Mouse (Mus musculus) forebrain, embryonic 15.5 days (tissue): ENCODE results near the gene Cyp3a25. TPM values are rescaled to one million over a fixed set of nuclear protein-coding genes. Genes with fewer than 3 reads are reported as not detected.
"Not testable (repeated sequence)": the region's sequence is repeated elsewhere in the genome, so short reads cannot be mapped to it uniquely, and the experiment has no call there.

Source experiments
- ATAC-seq: fragments of 200-750 bp; cut with Nextera tagmentation; replicated peaks from 2 replicates; pipeline ENCODE4 v1.8.0; 2017; ENCODE audit warnings: mild to moderate bottlenecking, moderate TSS enrichment, moderate library complexity
- H3K27ac ChIP-seq: fragments of 300-500 bp; sonication (generic); replicated peaks from 2 replicates; pipeline ENCODE4 v1.5.1; 2015; ENCODE audit warnings: mild to moderate bottlenecking, inconsistent platforms
- H3K27me3 ChIP-seq: fragments of 300-500 bp; sonication (generic); 2 replicates; pipeline ENCODE4 v1.6.1; 2015; ENCODE audit warnings: inconsistent platforms
- H3K36me3 ChIP-seq: fragments of 300-500 bp; sonication (generic); 2 replicates; pipeline ENCODE4 v1.6.1; 2015; ENCODE audit warnings: mild to moderate bottlenecking, inconsistent platforms
- H3K4me1 ChIP-seq: fragments of 300-500 bp; sonication (generic); 2 replicates; pipeline ENCODE4 v1.6.1; 2015; ENCODE audit warnings: inconsistent platforms
- H3K4me2 ChIP-seq: fragments of 300-500 bp; sonication (generic); replicated peaks from 2 replicates; pipeline ENCODE4 v1.6.1; 2015; ENCODE audit warnings: mild to moderate bottlenecking, inconsistent platforms
- H3K4me3 ChIP-seq: fragments of 300-500 bp; sonication (generic); 2 replicates; pipeline ENCODE4 v1.5.1; 2015; ENCODE audit warnings: mild to moderate bottlenecking, inconsistent platforms
- H3K9ac ChIP-seq: fragments of 300-500 bp; sonication (generic); replicated peaks from 2 replicates; pipeline ENCODE4 v1.6.1; 2015; ENCODE audit warnings: mild to moderate bottlenecking, inconsistent platforms
- H3K9me3 ChIP-seq: fragments of 300-500 bp; sonication (generic); 2 replicates; pipeline ENCODE4 v1.6.1; 2016; ENCODE audit warnings: inconsistent platforms
- WGBS: fragments of 180-500 bp; shearing (Covaris S2); methylation state at CpG from one replicate; pipeline ENCODE4 v1.1.7; 2015; ENCODE audit warnings: mixed read lengths; 5-methylcytosine and 5-hydroxymethylcytosine counted together
- polyA plus RNA-seq: library from polyadenylated mRNA; unstranded; fragments of >200 nt; fragmentation: Nextera tagmentation; extraction: Ambion mirVana; gene quantifications from 2 replicates; pipeline ENCODE4 v1.2.1, GENCODE M21; 2015

Gene Cyp3a25
- polyA plus RNA-seq, result not detected in 2 replicates

DNA sequence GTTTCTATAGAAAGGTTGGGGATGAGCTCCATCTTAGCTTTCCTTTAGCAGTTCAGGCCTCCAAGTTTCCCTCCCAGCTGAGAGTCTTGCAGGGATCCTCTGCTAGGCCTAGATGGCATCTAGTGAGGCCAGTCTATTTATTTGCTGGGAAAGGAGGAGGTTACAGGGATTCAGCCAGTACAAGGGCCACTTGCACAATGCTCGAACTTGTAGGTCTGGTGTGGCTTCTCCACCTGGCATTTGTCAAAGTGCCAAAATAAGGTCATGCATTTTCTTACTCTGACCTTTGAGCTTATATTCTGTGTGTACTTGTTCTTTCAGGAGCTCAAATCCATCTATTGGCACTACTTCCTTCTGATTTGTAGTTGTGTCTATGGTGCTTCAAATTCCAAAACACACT is at the start of gene Cyp3a25:
Cyp3a25 (minus strand) TSS at position 110 of the 400 bp plus-strand sequence.
- H3K9me3 ChIP-seq, result peaks cover 10% of the 10 kb centered on the region
- not testable (repeated sequence) for H3K36me3 ChIP-seq, H3K4me2 ChIP-seq, H3K4me1 ChIP-seq, H3K27me3 ChIP-seq, H3K4me3 ChIP-seq, H3K27ac ChIP-seq, H3K9ac ChIP-seq, ATAC-seq
- WGBS, result 68% methylated on average over 1 of the region's 1 CpGs

DNA sequence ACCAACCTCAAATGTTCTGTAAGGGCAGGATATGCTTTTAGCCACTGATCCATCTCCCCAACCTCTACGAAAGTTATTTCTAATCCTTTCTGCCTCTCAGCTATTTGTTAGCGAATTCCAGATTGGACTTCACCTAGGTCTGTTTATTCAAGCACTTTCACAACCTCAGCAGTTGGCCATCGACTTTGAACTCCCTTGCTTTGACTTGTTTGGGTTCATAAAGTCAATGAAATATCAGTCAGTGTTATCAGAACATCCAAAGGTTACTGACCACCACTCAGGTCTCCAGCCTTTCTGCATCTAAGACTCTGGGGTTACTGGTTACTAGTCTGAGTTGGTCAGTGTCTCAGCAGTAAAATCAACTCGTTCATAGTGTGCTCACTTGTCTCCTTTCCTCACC is 11.7 kb upstream of the Cyp3a25 start:
- Histone ChIP-seq H3K4me1 (no peaks in the 10 kb centered on the region), H3K4me3 (no peak overlapping the region), H3K27ac (no peak overlapping the region), H3K9me3 (peaks cover 11% of the 10 kb centered on the region; the same call in 1 of the 2 replicates), H3K4me2 (no peak overlapping the region), H3K27me3 (no peaks in the 10 kb centered on the region), H3K36me3 (no peaks in the 10 kb centered on the region), H3K9ac (no peak overlapping the region)
- no peak for ATAC-seq
- WGBS, result 44% methylated on average over 4 of the region's 4 CpGs

DNA sequence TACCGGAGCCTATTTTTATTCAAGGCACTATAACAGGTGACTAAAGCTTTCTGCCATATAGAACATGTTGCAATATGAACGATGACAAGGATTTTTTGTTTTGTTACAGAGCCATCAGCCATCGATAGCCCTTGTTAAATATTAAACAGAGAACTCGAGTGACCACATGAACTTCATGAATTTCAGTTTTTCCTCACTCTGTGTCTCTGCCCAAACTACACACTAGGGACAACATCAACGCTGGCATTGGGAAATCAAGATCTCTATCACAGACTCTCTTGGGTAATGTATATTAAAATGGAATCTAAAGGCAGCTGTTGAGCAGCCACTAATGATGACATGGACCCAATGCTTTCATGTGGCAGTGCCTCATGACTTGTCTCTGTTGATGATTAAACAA is 8.9 kb upstream of the Cyp3a25 start:
- no peak overlapping the region for H3K4me2 ChIP-seq
- no peaks in the 10 kb centered on the region for H3K27me3 ChIP-seq
- 80% methylated on average over 5 of the region's 5 CpGs for whole genome bisulfite sequencing
- H3K9me3 ChIP-seq, result peaks cover 10% of the 10 kb centered on the region
- H3K27ac ChIP-seq, result no peak overlapping the region
- H3K4me1 ChIP-seq, result no peaks in the 10 kb centered on the region
- ATAC-seq, result no peak
- H3K36me3 ChIP-seq, result no peaks in the 10 kb centered on the region
- H3K4me3 ChIP-seq, result no peak overlapping the region
- no peak overlapping the region for H3K9ac ChIP-seq

DNA sequence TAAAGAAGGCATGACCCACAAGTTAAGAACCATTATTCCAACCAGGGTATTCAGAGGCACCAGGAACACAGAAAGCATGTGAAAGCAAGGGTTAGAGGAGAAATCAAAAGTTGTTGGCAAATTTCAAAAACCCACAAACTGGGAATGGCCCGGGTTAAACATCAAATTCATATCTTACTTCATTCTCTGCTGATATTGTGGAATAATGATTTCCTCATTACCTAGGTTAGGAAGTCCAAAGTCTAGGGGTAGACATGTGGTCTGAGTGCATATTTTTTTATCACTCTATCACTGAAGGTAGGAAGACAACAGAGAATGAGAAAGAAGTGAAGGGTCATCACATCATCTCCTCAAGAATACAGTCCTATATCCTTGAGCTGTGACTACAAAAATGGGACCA is 1.8 kb upstream of the Cyp3a25 start:
- Histone ChIP-seq H3K4me2 (no peak overlapping the region), H3K4me1 (no peaks in the 10 kb centered on the region), H3K27ac (no peak overlapping the region), H3K4me3 (no peak overlapping the region), H3K9ac (no peak overlapping the region), H3K27me3 (no peaks in the 10 kb centered on the region), H3K9me3 (peaks cover 4% of the 10 kb centered on the region), H3K36me3 (no peaks in the 10 kb centered on the region)
- 87% methylated on average over 1 of the region's 1 CpGs for WGBS
- ATAC-seq, result no peak

DNA sequence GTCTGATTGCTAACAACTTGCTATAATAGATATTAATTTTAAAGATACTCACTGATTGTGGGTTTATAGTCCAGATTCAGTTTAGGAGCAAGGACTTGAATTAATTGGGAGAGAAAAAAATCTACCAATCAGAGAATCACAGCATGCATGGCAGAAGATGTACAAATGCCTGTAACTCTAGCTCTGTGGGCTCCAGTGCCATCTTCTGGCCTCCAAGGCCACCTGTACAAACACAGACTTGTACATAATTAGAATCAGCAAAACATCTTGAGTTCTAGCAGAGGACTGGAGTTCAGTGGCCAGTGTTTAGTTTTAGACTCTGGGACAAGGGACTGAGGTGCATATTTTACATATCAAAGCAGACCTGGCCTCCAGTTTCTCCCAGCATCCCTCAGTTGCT is 42.3 kb downstream of the Cyp3a25 start:
- Histone ChIP-seq H3K36me3 (no peaks in the 10 kb centered on the region), H3K4me2 (no peak overlapping the region), H3K27me3 (no peaks in the 10 kb centered on the region), H3K9ac (no peak overlapping the region), H3K27ac (no peak overlapping the region), H3K9me3 (peaks cover 17% of the 10 kb centered on the region), H3K4me1 (no peaks in the 10 kb centered on the region), H3K4me3 (no peak overlapping the region)
- ATAC-seq, result no peak

Other genes with a start within 250 kb of the Cyp3a25 start
- not detected in 2 replicates for gene Cyp3a44, start 203.7 kb downstream of the Cyp3a25 start, polyA plus RNA-seq
- gene Cyp3a11, start 129.7 kb downstream of the Cyp3a25 start, polyA plus RNA-seq, result not detected in 2 replicates
- gene Cyp3a59, start 69.6 kb upstream of the Cyp3a25 start, polyA plus RNA-seq, result not detected in 2 replicates
- gene Gm5565, start 150.9 kb upstream of the Cyp3a25 start, polyA plus RNA-seq, result not detected in 2 replicates
- gene Gm6309, start 161.1 kb upstream of the Cyp3a25 start, polyA plus RNA-seq, result not detected in 2 replicates
- not detected in 2 replicates for gene 1700001J03Rik, start 175.7 kb upstream of the Cyp3a25 start, polyA plus RNA-seq
- 28.3 TPM in 2 replicates for gene Rnf6, start 211.9 kb upstream of the Cyp3a25 start, polyA plus RNA-seq
- 18.5 and 18.6 TPM in 2 replicates for gene Cdk8, start 221.6 kb upstream of the Cyp3a25 start, polyA plus RNA-seq